Mouse (Mus musculus): Measurements from ENCODE around the gene Tfap2e.

Tfap2e gene

GRCm38 (mm10) chr4:126752024-126752607, 16.1 kb upstream of the Tfap2e start:
- no peak for DNase-seq (ENCODE audit: low spot score)

GRCm38 (mm10) chr4:126751556-126752023, 15.6 kb upstream of the Tfap2e start:
- DNase-seq (ENCODE audit: low spot score): no peak

GRCm38 (mm10) chr4:126750863-126751555, 15.0 kb upstream of the Tfap2e start:
- DNase-seq (ENCODE audit: low spot score): no peak

GRCm38 (mm10) chr4:126750046-126750683, 14.1 kb upstream of the Tfap2e start:
- DNase-seq (ENCODE audit: low spot score): no peak

GRCm38 (mm10) chr4:126749553-126749952, 13.5 kb upstream of the Tfap2e start:
- no peak for DNase-seq (ENCODE audit: low spot score)

GRCm38 (mm10) chr4:126748381-126748780, 12.3 kb upstream of the Tfap2e start:
- no peak for DNase-seq (ENCODE audit: low spot score)

- no peak for DNase-seq (ENCODE audit: low spot score)
Measured at GRCm38 (mm10) chr4:126746194-126746840, 10.3 kb upstream of the Tfap2e start.

- DNase-seq (ENCODE audit: low spot score): peak; percentile 76
Measured at GRCm38 (mm10) chr4:126745506-126746193, 9.6 kb upstream of the Tfap2e start.

GRCm38 (mm10) chr4:126744831-126745230, 8.8 kb upstream of the Tfap2e start:
- no peak for DNase-seq (ENCODE audit: low spot score)

GRCm38 (mm10) chr4:126743713-126744112, 7.7 kb upstream of the Tfap2e start:
- peak; percentile 45 for DNase-seq (ENCODE audit: low spot score)

GRCm38 (mm10) chr4:126742976-126743375, 6.9 kb upstream of the Tfap2e start:
- no peak for DNase-seq (ENCODE audit: low spot score)

- peak; percentile 94 for DNase-seq (ENCODE audit: low spot score)
Measured at GRCm38 (mm10) chr4:126741448-126741847, 5.4 kb upstream of the Tfap2e start.

GRCm38 (mm10) chr4:126739966-126740676, 4.1 kb upstream of the Tfap2e start:
- DNase-seq (ENCODE audit: low spot score): peak; percentile 72

GRCm38 (mm10) chr4:126735382-126736000, 549 bp downstream of the Tfap2e start:
- no peak for DNase-seq (ENCODE audit: low spot score)

GRCm38 (mm10) chr4:126734700-126735381, 1.2 kb downstream of the Tfap2e start:
- DNase-seq (ENCODE audit: low spot score): peak; percentile 35

- peak; percentile 25 for DNase-seq (ENCODE audit: low spot score)
Measured at GRCm38 (mm10) chr4:126734001-126734603, 1.9 kb downstream of the Tfap2e start.

- peak; percentile 31 for DNase-seq (ENCODE audit: low spot score)
Measured at GRCm38 (mm10) chr4:126732531-126733380, 3.3 kb downstream of the Tfap2e start.

GRCm38 (mm10) chr4:126732111-126732510, 3.9 kb downstream of the Tfap2e start:
- DNase-seq (ENCODE audit: low spot score): no peak

- no peak for DNase-seq (ENCODE audit: low spot score)
Measured at GRCm38 (mm10) chr4:126707439-126707826, 28.6 kb downstream of the Tfap2e start.

Measured in embryo, embryonic 10.5 days (tissue).